Mouse (Mus musculus): ENCODE measurements around the gene Crebl2. TPM values are rescaled to one million over a fixed set of nuclear protein-coding genes. Genes with fewer than 3 reads are reported as not detected.

Gene Crebl2
- total RNA-seq, 2 experiments from 2014 or later: 11.5 to 12.1 TPM

DNA sequence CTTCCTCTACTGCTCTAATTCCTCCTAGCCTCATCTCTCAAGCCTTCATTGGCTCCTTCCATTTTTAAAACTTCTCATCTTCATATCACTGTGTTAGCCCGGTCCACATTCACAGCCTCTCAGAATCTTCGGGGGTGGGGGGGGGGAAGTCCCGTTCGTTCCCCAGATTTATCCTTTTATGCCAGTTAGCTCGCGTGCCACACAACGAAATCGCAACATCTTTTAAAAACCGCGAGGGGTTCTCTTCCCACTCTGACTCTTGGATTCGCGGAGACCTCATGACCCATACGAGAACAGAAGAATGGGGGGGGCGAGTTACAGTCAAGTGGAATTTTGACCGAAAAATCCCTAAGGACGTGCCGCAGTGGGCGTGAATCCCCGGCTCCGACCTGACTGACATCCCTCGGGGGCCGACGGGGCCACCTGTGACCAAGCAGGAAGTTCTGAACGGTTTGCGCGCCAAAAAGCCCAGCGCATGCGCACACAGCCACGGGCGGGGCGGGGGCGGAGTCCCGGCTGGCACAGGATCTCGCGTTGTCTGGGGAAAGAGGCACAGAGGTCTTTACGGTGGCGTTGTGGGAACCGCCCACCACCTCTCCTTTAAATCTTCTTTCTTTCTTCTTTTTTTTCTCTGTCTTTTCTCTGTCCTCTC is 67.6 kb downstream of the Crebl2 start:
- intact Hi-C loops (cut with DNase I): loop anchor here (1.0 to 5.0 kb wide), 2 partner anchors 23 to 50 kb away; partner anchors contain the start of gene Cdkn1b
- peak; percentile 94 for DNase-seq (ENCODE audit: low spot score)

DNA sequence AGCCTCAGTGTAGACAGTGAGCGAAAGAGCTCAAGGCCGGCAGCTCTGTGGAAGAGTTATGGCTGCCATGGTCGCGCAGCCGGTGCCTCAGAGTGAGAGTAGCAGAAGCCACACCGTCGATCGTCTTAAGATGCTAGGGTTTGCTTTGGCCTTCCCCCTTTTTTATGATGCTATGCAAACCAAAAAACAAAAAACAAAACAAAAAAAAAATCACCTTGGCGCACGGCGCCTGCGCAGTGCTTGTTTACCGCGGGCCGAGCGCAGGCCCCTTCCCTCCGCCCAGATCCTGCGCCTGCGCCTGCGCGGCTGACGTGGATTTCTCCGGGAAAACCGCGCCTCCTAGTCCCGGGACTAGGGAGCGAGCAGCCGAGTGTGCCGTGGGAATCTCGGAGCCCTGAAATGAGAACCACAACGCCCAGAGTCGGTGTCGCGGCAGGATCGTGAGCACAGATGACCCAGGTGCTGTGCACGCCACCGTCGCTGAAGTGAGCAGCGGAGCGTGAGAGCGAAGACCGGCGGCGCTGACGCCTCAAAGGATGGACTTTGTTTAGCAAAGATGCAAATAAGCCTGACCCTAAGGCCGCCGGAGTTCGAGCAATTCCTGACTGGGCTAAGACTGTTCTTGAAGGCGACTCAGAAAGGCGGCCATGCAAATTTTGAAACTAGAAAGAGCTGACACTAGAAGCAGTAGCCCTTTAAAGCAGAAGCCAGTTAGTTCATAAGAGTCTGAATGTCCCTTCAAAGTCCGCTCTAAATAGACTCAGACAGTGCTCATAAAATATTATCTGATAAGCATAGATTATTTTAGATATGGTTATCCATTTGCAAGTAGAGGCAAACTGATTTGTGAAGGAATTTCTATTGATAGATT is 68.4 kb downstream of the Crebl2 start, which contains the start of gene Gpr19:
Gene Gpr19, minus strand, starts transcription at position 484 of the 871 bp plus-strand sequence.
- intact Hi-C loops (cut with DNase I): loop anchor here (1.0 to 5.0 kb wide), 2 partner anchors 22 to 49 kb away; partner anchors contain the start of gene Cdkn1b

DNA sequence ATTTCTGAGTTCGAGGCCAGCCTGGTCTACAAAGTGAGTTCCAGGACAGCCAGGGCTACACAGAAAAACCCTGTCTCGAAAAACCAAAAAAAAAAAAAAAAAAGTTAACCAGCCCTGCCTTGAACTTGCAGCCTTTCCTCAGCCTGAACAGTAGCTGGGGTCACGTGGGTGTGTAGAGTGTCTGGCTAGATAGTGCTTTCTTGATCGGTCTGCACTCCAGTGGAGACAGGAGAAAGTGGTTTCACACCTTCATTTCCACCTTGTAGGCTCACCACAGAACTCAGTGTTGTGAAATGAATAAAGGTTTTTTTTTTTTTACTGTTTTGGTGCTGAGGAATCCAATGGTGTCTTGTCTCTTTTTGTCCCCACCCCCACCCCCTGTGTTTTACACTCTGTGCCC is 73.4 kb downstream of the Crebl2 start:
- intact Hi-C loops (cut with DNase I): no loop called here

More for the DNA sequence above, 68.4 kb downstream of the Crebl2 start, which contains the start of gene Gpr19:
- peak; percentile 87 for DNase-seq (ENCODE audit: low spot score)

DNA sequence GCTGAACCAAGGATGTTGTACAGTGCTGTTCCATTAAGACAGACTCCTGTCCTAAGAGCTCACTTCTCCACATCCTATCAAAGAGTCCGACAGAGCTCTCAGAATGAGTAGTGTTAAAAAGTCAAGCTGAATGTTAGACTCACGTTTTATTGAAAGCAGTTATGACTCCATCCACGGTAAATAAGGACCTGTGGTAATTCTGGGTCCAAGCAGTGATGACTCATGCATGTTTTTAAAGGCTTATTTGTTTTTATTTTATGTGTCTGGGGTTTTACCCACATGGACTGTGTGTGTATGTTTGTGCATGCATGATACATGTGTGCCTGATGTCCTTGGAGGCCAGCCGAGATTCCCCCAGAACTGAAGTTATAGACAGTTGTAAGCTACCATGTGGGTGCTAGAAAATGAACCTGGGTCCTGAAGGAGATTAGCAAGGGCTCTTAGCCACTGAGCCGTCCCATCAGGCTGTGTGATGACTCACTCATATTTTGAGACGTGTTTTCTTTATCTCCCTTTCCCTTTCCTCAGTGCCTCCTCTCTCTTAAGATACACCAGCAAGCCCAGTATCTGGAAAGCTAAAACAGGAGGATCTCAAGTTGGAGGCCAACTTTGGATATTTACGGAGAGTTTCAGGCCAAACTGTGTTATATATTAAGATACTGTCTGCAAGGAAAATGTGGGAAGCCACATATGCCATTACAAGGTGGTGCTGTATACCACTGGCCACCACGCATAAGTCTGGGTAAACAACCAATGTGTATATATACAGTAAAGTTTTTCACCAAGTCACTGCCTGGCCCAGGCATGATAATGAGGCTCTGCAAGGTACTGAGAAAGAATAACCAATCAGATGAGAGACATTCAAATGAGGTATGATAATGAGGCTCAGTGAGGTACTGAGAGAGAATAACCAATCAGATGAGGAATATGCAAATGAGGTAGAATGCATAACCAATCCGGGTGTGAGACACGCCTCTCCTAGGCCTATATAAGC is 74.2 kb downstream of the Crebl2 start:
- intact Hi-C loops (cut with DNase I): no loop called here
- DNase-seq (ENCODE audit: low spot score): no peak

More for the DNA sequence above, 73.4 kb downstream of the Crebl2 start:
- no peak for DNase-seq (ENCODE audit: low spot score)

DNA sequence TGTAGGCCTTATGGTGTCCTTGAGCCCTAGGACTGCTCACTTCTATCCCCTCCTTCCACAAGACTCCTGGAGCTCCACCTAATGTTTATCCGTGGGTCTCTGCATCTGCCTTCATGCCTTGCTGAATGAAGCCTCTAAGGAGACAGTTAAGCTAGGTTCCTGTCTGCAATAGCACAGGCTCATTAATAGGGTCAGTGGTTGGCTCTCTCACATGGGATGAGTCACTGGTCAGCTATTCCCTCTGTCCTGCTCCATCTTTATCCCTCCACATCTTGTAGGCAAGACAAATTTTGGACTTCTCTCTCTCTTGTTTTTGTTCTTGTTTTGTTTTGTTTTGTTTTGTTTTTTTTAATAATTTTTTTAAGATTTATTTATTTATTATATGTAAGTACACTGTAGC is 75.9 kb downstream of the Crebl2 start:
- intact Hi-C loops (cut with DNase I): no loop called here
- DNase-seq (ENCODE audit: low spot score): no peak

Other genes starting within 250 kb of the Crebl2 start
- 1 to 10 TPM; 5.5 TPM for gene Mansc1, start 197.7 kb upstream of the Crebl2 start, total RNA-seq (2021)
- 10 to 100 TPM in 1 of 2 experiments, 1 to 10 TPM in 1; 9.1 to 10.3 TPM for gene Borcs5, start 190.6 kb upstream of the Crebl2 start, total RNA-seq (2021)
- gene Dusp16, start 37.5 kb upstream of the Crebl2 start, total RNA-seq (2021): 10 to 100 TPM; 22.8 TPM
- 1 to 10 TPM; 3.3 to 5.1 TPM for gene Gpr19, start 68.4 kb downstream of the Crebl2 start, total RNA-seq (2021)
- 10 to 100 TPM; 40.3 to 49.5 TPM for gene Cdkn1b, start 90.2 kb downstream of the Crebl2 start, total RNA-seq (2021)
- gene Apold1, start 151.6 kb downstream of the Crebl2 start, total RNA-seq (2021): 1 to 10 TPM; 7.0 to 8.2 TPM
- gene Ddx47, start 181.5 kb downstream of the Crebl2 start, total RNA-seq (2021): 10 to 100 TPM; 38.4 to 42.4 TPM
- 1 to 10 TPM; 1.0 TPM for gene Gprc5a, start 235.5 kb downstream of the Crebl2 start, total RNA-seq (2021)